Mouse (Mus musculus): Measurements from ENCODE around the gene Pepd. TPM values are rescaled to one million over a fixed set of nuclear protein-coding genes. Genes with fewer than 3 reads are reported as not detected.

Pepd gene
- total and polyA plus RNA-seq, 3 experiments, result 29.7 to 48.0 TPM; not detected in 1

- Histone ChIP-seq H3K4me3 (ENCODE audit: control insufficient read depth in 1 of 2, insufficient read depth in 1 of 2, low read depth in 2 of 2, low read length in 2 of 2) (no peak overlapping the region), H3K27me3 (ENCODE audit: control insufficient read depth in 1 of 2, insufficient read depth in 2 of 2, low read length in 2 of 2) (no peaks in the 10 kb centered on the region), H3K9me3 (replicated peaks; ENCODE audit: insufficient read depth, low read length) (no peaks in the 10 kb centered on the region), H3K27ac (ENCODE audit: control insufficient read depth, low read depth, low read length) (no peak overlapping the region), H3K4me1 (ENCODE audit: control insufficient read depth in 1 of 2, insufficient read depth in 2 of 2, low read length in 2 of 2) (no peaks in the 10 kb centered on the region), H3K79me2 (ENCODE audit: control insufficient read depth, insufficient read depth, low read length, poor library complexity) (no peaks in the 10 kb centered on the region), H3K9ac (ENCODE audit: control insufficient read depth, low read depth, low read length, poor library complexity, severe bottlenecking) (no peak overlapping the region), H3K36me3 (ENCODE audit: control insufficient read depth in 1 of 2, insufficient read depth in 2 of 2, low read length in 2 of 2) (no peaks in the 10 kb centered on the region)
- DNase-seq (ENCODE audit: low read depth, low spot score), result no peak
- TF ChIP-seq HCFC1 (IDR thresholded peaks at IDR 0.05; ENCODE audit: low read depth, low read length), result no peak
- TF ChIP-seq NELFE (IDR thresholded peaks at IDR 0.05; ENCODE audit: low read depth, low read length), result no peak
- TF ChIP-seq ZKSCAN1 (IDR thresholded peaks at IDR 0.05; ENCODE audit: low read depth, low read length), result no peak
- no peak for TF ChIP-seq POLR2AphosphoS5 (IDR thresholded peaks at IDR 0.05; ENCODE audit: borderline replicate concordance, low read depth, low read length)
- TF ChIP-seq MYC (IDR thresholded peaks at IDR 0.05; ENCODE audit: low read depth, low read length), result no peak
- TF ChIP-seq JUND (IDR thresholded peaks at IDR 0.05; ENCODE audit: low read depth, low read length), result no peak
- no peak for TF ChIP-seq GABPA (IDR thresholded peaks at IDR 0.05; ENCODE audit: low read depth, low read length)
- TF ChIP-seq GATA1 (IDR thresholded peaks at IDR 0.05; ENCODE audit: low read depth, low read length), result no peak
- no peak for TF ChIP-seq ETS1 (IDR thresholded peaks at IDR 0.05; ENCODE audit: low read depth, low read length)
- no peak for TF ChIP-seq ZNF384 (IDR thresholded peaks at IDR 0.05; ENCODE audit: low read depth, low read length)
- TF ChIP-seq TCF12 (IDR thresholded peaks at IDR 0.05; ENCODE audit: low read depth, low read length), result no peak
- TF ChIP-seq ZMIZ1 (IDR thresholded peaks at IDR 0.05; ENCODE audit: low read depth, low read length), result no peak
- no peak for TF ChIP-seq TBP (IDR thresholded peaks at IDR 0.05; ENCODE audit: low read depth, low read length)
- TF ChIP-seq KAT2A (conservative IDR thresholded peaks at IDR 0.05; ENCODE audit: low read depth, low read length), result no peak
- no peak for TF ChIP-seq BHLHE40 (IDR thresholded peaks at IDR 0.05; ENCODE audit: borderline replicate concordance, low read depth, low read length)
- TF ChIP-seq CTCF (IDR thresholded peaks at IDR 0.05 in 2 of 3, conservative IDR thresholded peaks at IDR 0.05 in 1 of 3; ENCODE audit: control insufficient read depth in 1 of 3, insufficient read depth in 1 of 3, low read depth in 2 of 3, low read length in 3 of 3, poor library complexity in 1 of 3, severe bottlenecking in 1 of 3), result no peak
- TF ChIP-seq TAL1 (IDR thresholded peaks at IDR 0.05; ENCODE audit: low read length), result no peak
- no peak for TF ChIP-seq SMC3 (IDR thresholded peaks at IDR 0.05; ENCODE audit: low read depth, low read length)
These were observed 13.8 kb downstream of the Pepd start for GRCm38 (mm10) chr7:34925956-34926355.

- H3K4me1 ChIP-seq (ENCODE audit: control insufficient read depth in 1 of 2, insufficient read depth in 2 of 2, low read length in 2 of 2), result no peaks in the 10 kb centered on the region
- no peak overlapping the region for H3K27ac ChIP-seq (ENCODE audit: control insufficient read depth, low read depth, low read length)
- H3K4me3 ChIP-seq (ENCODE audit: control insufficient read depth in 1 of 2, insufficient read depth in 1 of 2, low read depth in 2 of 2, low read length in 2 of 2), result no peak overlapping the region
- TF ChIP-seq ZMIZ1 (IDR thresholded peaks at IDR 0.05; ENCODE audit: low read depth, low read length) (no peak), CHD2 (IDR thresholded peaks at IDR 0.05; ENCODE audit: low read length) (no peak), POLR2AphosphoS5 (IDR thresholded peaks at IDR 0.05; ENCODE audit: borderline replicate concordance, low read depth, low read length) (no peak), TAL1 (IDR thresholded peaks at IDR 0.05; ENCODE audit: low read length) (no peak), USF2 (IDR thresholded peaks at IDR 0.05; ENCODE audit: borderline replicate concordance in 1 of 2, insufficient read depth in 1 of 2, low read depth in 1 of 2, low read length in 2 of 2) (no peak), ZKSCAN1 (IDR thresholded peaks at IDR 0.05; ENCODE audit: low read depth, low read length) (no peak), NRF1 (IDR thresholded peaks at IDR 0.05; ENCODE audit: insufficient read depth, low read depth, low read length, poor library complexity, severe bottlenecking) (no peak), RCOR1 (IDR thresholded peaks at IDR 0.05; ENCODE audit: low read depth, low read length) (no peak), BHLHE40 (IDR thresholded peaks at IDR 0.05; ENCODE audit: borderline replicate concordance, low read depth, low read length) (no peak), GABPA (IDR thresholded peaks at IDR 0.05; ENCODE audit: low read depth, low read length) (no peak)
- no peaks in the 10 kb centered on the region for H3K79me2 ChIP-seq (ENCODE audit: control insufficient read depth, insufficient read depth, low read length, poor library complexity)
- no peaks in the 10 kb centered on the region for H3K9me3 ChIP-seq (replicated peaks; ENCODE audit: insufficient read depth, low read length)
- no peak for DNase-seq (ENCODE audit: low read depth, low spot score)
- H3K27me3 ChIP-seq (ENCODE audit: control insufficient read depth in 1 of 2, insufficient read depth in 2 of 2, low read length in 2 of 2), result no peaks in the 10 kb centered on the region
- no peaks in the 10 kb centered on the region; a peak in 1 of 4 replicates for H3K36me3 ChIP-seq (ENCODE audit: control insufficient read depth in 1 of 2, insufficient read depth in 2 of 2, low read length in 2 of 2)
- no peak overlapping the region for H3K9ac ChIP-seq (ENCODE audit: control insufficient read depth, low read depth, low read length, poor library complexity, severe bottlenecking)
These were observed 17.6 kb downstream of the Pepd start for GRCm38 (mm10) chr7:34929614-34930262.

Measured in MEL (cell line).